Mouse (Mus musculus) liver, adult 2 months (tissue): Measurements from ENCODE around the gene Ftl1.
"Not testable (repeated sequence)": the region's sequence is repeated elsewhere in the genome, so short reads cannot be mapped to it uniquely, and the experiment has no call there.

Experiments
- CTCF ChIP-seq: fragments of 200-500 bp; IDR thresholded peaks from 2 replicates; pipeline ENCODE4 v1.5.1; 2011; ENCODE audit warnings: low read depth, low read length, control low read depth
- POLR2A ChIP-seq: fragments of 200-500 bp; IDR thresholded peaks from 2 replicates; pipeline ENCODE4 v1.6.1; 2011; ENCODE audit warnings: low read length, control low read depth; ENCODE audit not compliant: insufficient read depth; ENCODE audit errors: extremely low read depth

- TF ChIP-seq POLR2A, CTCF: not testable (repeated sequence)
Observed at GRCm38 (mm10) chr7:45484985-45485384, 25.3 kb upstream of the Ftl1 start.
